Mouse (Mus musculus) ZHBTc4 (cell line): ENCODE measurements at regions not wholly inside any gene's neighbourhood (a gene's known extent, or its start where the extent isn't known, plus 50 kb on each side); places are given as distances from the start of the nearest gene placed in this dataset.

Source experiments
- DNase-seq: peaks from one replicate; pipeline ENCODE4 v3.0.0-alpha.2; 2011; ENCODE audit warnings: low read depth, low spot score

GRCm38 (mm10) chr12:68554943-68555627 lies 603.9 kb downstream of the Rps29 start:
- no peak for DNase-seq

GRCm38 (mm10) chr12:68554292-68554691 lies 604.7 kb downstream of the Rps29 start:
- no peak for DNase-seq

- DNase-seq = no peak
These were observed 617.2 kb downstream of the Rps29 start for GRCm38 (mm10) chr12:68541811-68542210.

- peak; percentile 54 for DNase-seq
These were observed 658.2 kb downstream of the Rps29 start for GRCm38 (mm10) chr12:68500794-68501193.

GRCm38 (mm10) chr12:68463032-68463431 lies 696.0 kb downstream of the Rps29 start:
- no peak for DNase-seq

- no peak for DNase-seq
These were observed 700.8 kb downstream of the Rps29 start for GRCm38 (mm10) chr12:68458196-68458595.

GRCm38 (mm10) chr12:68426601-68427000 lies 732.4 kb downstream of the Rps29 start:
- peak; percentile 25 for DNase-seq

- peak; percentile 60 for DNase-seq
These were observed 734.0 kb downstream of the Rps29 start for GRCm38 (mm10) chr12:68425006-68425405.
